Mouse (Mus musculus) ES-E14 (cell line): ENCODE measurements around the gene March8. TPM values are rescaled to one million over a fixed set of nuclear protein-coding genes. Genes with fewer than 3 reads are reported as not detected.

Source experiments
- DNase-seq: peaks from one replicate; pipeline ENCODE4 v3.0.0-alpha.2; 2013; ENCODE audit warnings: low read depth, low spot score
- H3K27ac ChIP-seq: 2 replicates; pipeline ENCODE4 v1.5.1; 2012; ENCODE audit warnings: low read depth, mild to moderate bottlenecking, low read length, moderate library complexity, mixed read lengths; ENCODE audit not compliant: poor library complexity, insufficient read depth, severe bottlenecking
- H3K36me3 ChIP-seq: 2 replicates; pipeline ENCODE4 v1.6.1; 2012; ENCODE audit warnings: mild to moderate bottlenecking, low read length, moderate library complexity, mixed read lengths; ENCODE audit not compliant: control insufficient read depth, poor library complexity, insufficient read depth, severe bottlenecking
- H3K4me1 ChIP-seq, 2 experiments: fragments of 150-350 bp in 1 of 2; sonication (generic) in 1 of 2; 2 replicates each; pipeline ENCODE4 v1.6.1; 2012; ENCODE audit warnings: low read length in 2 of 2, mild to moderate bottlenecking in 1 of 2, mixed read lengths in 1 of 2; ENCODE audit not compliant: control insufficient read depth in 2 of 2, insufficient read depth in 2 of 2, poor library complexity in 1 of 2
- H3K4me3 ChIP-seq, 2 experiments: fragments of 150-350 bp in 1 of 2; sonication (generic) in 1 of 2; 2 replicates each; pipeline ENCODE4 v1.5.1; 2012; ENCODE audit warnings: low read length in 2 of 2, low read depth in 1 of 2, mild to moderate bottlenecking in 1 of 2, mixed read lengths in 1 of 2; ENCODE audit not compliant: insufficient read depth in 1 of 2, poor library complexity in 1 of 2, severe bottlenecking in 1 of 2
- H3K9ac ChIP-seq: 2 replicates; pipeline ENCODE4 v1.6.1; 2012; ENCODE audit warnings: low read depth, mild to moderate bottlenecking, low read length, mixed read lengths; ENCODE audit not compliant: poor library complexity, insufficient read depth, severe bottlenecking
- H3K9me3 ChIP-seq: fragments of 150-350 bp; sonication (generic); 2 replicates; pipeline ENCODE4 v1.6.1; 2012; ENCODE audit warnings: low read depth, mild to moderate bottlenecking, low read length; ENCODE audit not compliant: control insufficient read depth, insufficient read depth
- CHD2 ChIP-seq: IDR thresholded peaks from 2 replicates; pipeline ENCODE4 v1.6.1; 2014; ENCODE audit warnings: mild to moderate bottlenecking, low read depth, low read length, inconsistent platforms
- HCFC1 ChIP-seq: IDR thresholded peaks from 2 replicates; pipeline ENCODE4 v1.6.1; 2012; ENCODE audit warnings: low read length, inconsistent platforms, borderline replicate concordance; ENCODE audit not compliant: insufficient read depth
- MAFK ChIP-seq: IDR thresholded peaks from 2 replicates; pipeline ENCODE4 v1.6.1; 2014; ENCODE audit warnings: mild to moderate bottlenecking, low read depth, low read length, inconsistent platforms; ENCODE audit not compliant: insufficient read depth
- ZC3H11A ChIP-seq: IDR thresholded peaks from 2 replicates; pipeline ENCODE4 v1.6.1; 2012; ENCODE audit warnings: low read depth, mild to moderate bottlenecking, inconsistent platforms, low read length, borderline replicate concordance
- ZNF384 ChIP-seq: IDR thresholded peaks from 2 replicates; pipeline ENCODE4 v1.6.1; 2012; ENCODE audit warnings: low read depth, low read length, inconsistent platforms
- in situ Hi-C, 2 experiments: fragments of 600-800 bp; cut with MboI; formaldehyde crosslinking; loops; one replicate each; pipeline ENCODE4 v1.15.1; 2025; ENCODE audit warnings: low sequenced_read_pairs in 2 of 2, inconsistent platforms in 1 of 2; ENCODE audit not compliant: unreplicated experiment in 2 of 2
- total RNA-seq: library from RNA; depleted of rRNA; stranded (reverse); fragments of 300-350 nt; gene quantifications from 2 replicates; pipeline ENCODE4 v1.2.3, GENCODE M21; 2012; rRNA removed

The March8 gene
- total RNA-seq: 17.6 and 20.1 TPM in 2 replicates

- Histone ChIP-seq H3K27ac (peak within 1 kb of the TSS; percentile 3; the same call in 1 of the 2 replicates), H3K9me3 (no peaks in the 10 kb centered on the region), H3K9ac (peak within 1 kb of the TSS; percentile 93), H3K36me3 (no peaks in the 10 kb centered on the region), H3K4me1 (no peaks in the 10 kb centered on the region), H3K4me3 (peak within 1 kb of the TSS; percentile 55 to 100)
- DNase-seq: peak; percentile 71
- in situ Hi-C loops: no loop called here
- no peak for TF ChIP-seq CHD2
- no peak for TF ChIP-seq ZC3H11A
- TF ChIP-seq HCFC1: peak; percentile 67; the same call in 1 of the 2 replicates
Measured at GRCm38 (mm10) chr6:116337835-116338501, at the start of gene March8. Gene March8, plus strand, starts transcription at chr6:116338024.

GRCm38 (mm10) chr6:116311411-116311810 is 26.4 kb upstream of the March8 start:
- TF ChIP-seq MAFK: no peak
- TF ChIP-seq ZNF384: no peak
- TF ChIP-seq ZC3H11A: no peak
- TF ChIP-seq HCFC1: no peak
- no peak for TF ChIP-seq CHD2
- no peaks in the 10 kb centered on the region for H3K9me3 ChIP-seq
- H3K4me3 ChIP-seq: no peak overlapping the region
- no peaks in the 10 kb centered on the region for H3K4me1 ChIP-seq
- no peak overlapping the region for H3K9ac ChIP-seq
- no peak overlapping the region for H3K27ac ChIP-seq
- in situ Hi-C loops: no loop called here
- DNase-seq: no peak
- H3K36me3 ChIP-seq: no peaks in the 10 kb centered on the region

GRCm38 (mm10) chr6:116319259-116319658 is 18.6 kb upstream of the March8 start:
- H3K9me3 ChIP-seq: no peaks in the 10 kb centered on the region
- in situ Hi-C loops: no loop called here
- H3K4me3 ChIP-seq: no peak overlapping the region
- no peak for TF ChIP-seq ZNF384
- no peak for TF ChIP-seq CHD2
- TF ChIP-seq ZC3H11A: no peak
- no peak for TF ChIP-seq MAFK
- no peak for TF ChIP-seq HCFC1
- no peak overlapping the region for H3K9ac ChIP-seq
- DNase-seq: no peak
- peaks cover 0 to 2% of the 10 kb centered on the region in 2 experiments; a peak in 1 of 4 replicates for H3K4me1 ChIP-seq
- no peak overlapping the region for H3K27ac ChIP-seq
- H3K36me3 ChIP-seq: no peaks in the 10 kb centered on the region

- Histone ChIP-seq H3K4me1 (peaks cover 0 to 2% of the 10 kb centered on the region in 2 experiments; a peak in 1 of 4 replicates), H3K27ac (no peak overlapping the region), H3K9me3 (no peaks in the 10 kb centered on the region), H3K36me3 (no peaks in the 10 kb centered on the region), H3K9ac (no peak overlapping the region), H3K4me3 (no peak overlapping the region)
- TF ChIP-seq CHD2 (no peak), ZNF384 (no peak), ZC3H11A (no peak), HCFC1 (no peak), MAFK (no peak)
- in situ Hi-C loops: no loop called here
- no peak for DNase-seq
Measured at GRCm38 (mm10) chr6:116326641-116327040, 11.2 kb upstream of the March8 start.
